Mouse (Mus musculus) liver, postnatal 0 days (tissue): ENCODE results near the gene Lrrc9.

Source experiments
- CTCF ChIP-seq: sonication (generic); IDR thresholded peaks from 2 replicates; pipeline ENCODE4 v1.5.1; 2016; ENCODE audit warnings: antibody characterized with exemption, low read depth
- EP300 ChIP-seq: IDR thresholded peaks from 2 replicates; pipeline ENCODE4 v1.6.1; 2016; ENCODE audit warnings: antibody characterized with exemption, low read depth, mild to moderate bottlenecking

GRCm38 (mm10) chr12:72525588-72525987 lies 83.9 kb downstream of the Lrrc9 start:
- TF ChIP-seq CTCF, result no peak
- TF ChIP-seq EP300, result peak; percentile 10; the same call in 1 of the 2 replicates
